Mouse (Mus musculus) right cerebral cortex, postnatal 14 days (tissue): ENCODE measurements around the gene Hmgcl.
A peak's percentile ranks its signal among the peaks of the same experiment; 100 is the strongest.
"Not testable (repeated sequence)": the region's sequence is repeated elsewhere in the genome, so short reads cannot be mapped to it uniquely, and the experiment has no call there.

Experiments
- DNase-seq: peaks from one replicate; pipeline ENCODE4 v3.0.0; 2022

The Hmgcl gene

DNA sequence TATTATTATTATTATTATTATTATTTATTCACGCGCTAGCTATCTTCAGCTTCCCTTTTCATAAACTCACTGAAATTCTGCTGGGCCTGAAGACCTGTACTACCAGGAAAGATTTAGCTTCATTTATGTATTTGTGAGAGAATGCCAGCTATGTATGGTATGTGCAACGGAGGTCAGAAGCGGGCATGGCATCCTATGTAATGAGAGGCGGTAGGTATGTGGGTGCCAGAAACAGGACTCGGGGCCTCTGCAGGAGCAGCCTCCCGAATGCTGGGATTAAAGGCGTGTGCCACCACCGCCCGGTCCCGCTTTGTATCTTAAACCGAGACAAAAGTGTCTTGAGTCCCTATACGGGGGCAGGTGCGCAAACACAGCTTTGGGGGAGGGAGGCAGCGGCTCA is 16.7 kb downstream of the Hmgcl start:
- DNase-seq = no peak

DNA sequence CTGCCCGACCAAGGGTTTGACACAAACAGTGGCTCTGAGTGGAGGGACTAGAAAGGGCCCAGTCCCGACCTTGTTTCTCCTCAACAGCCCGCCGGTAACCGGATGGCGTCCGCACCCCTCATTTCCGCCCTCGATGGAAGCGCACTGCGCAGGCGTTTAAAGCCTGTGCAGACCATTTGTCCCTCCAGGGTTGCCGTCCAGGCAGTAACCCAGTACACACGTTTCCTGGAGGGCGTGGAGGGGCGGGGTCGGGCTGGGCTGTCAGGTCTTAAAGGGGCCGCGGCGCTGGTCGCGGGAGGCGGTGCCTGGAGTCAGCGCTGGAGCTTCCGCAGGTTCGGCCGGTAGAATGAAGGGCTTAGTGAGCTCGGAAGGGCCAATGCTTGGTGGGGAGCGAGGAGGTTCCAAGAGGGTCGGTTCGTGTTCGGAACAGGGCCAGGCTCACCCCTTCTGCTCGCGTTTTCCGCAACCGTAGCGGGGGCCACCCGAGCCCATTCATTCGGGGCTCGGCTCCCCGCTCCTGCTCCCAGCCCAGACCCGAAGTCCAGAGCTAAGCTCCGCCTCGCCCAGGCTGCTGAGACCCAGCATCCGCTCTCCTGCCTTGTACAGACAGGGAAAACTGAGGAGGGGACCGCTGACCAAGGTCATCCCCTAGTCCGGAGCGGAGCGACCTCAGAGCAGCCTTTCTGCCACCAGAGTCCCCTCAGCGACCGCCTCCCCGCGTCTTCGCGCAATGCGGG is 17.4 kb downstream of the Hmgcl start, which contains the start of gene Gale:
TSS of gene Gale (plus strand) at position 271 of the 737 bp plus-strand sequence.
- DNase-seq = peak; percentile 91

DNA sequence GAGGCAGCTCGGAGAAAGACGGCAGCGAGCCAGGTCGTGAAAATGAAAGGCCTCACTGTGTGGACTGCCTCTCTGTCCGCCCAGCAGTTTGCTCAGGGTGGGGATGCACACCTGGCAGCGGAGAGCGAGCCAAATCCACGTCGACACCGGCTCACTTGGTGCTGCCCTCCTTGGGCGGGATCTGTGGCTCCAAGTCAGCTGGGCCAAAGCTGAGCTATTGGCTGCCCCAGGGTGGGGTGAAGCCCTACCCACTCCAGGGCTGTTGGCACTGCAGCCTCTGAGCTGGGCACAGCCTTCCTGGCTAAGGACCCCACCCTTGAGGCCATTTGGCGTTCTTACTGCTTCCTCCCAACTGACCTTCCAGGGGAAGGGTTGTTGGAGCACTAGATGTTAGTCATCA is 18.2 kb downstream of the Hmgcl start:
- DNase-seq = peak; percentile 54

DNA sequence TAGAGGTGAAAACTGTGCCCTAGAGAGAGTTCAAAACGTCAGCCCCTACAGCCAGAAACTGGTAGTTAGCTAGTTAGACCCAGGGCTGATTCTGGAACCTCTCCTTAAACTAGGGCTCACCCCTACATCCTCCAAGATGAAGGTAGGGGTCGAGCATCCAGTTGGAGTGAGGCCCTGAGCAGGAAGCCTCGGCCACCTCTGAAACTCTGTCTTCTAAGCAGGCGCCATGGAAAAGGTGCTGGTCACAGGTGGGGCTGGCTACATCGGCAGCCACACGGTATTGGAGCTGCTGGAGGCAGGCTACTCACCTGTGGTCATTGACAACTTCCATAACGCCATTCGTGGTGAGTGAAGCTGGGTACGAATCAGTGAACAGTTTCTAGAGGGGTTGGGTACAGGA is 18.9 kb downstream of the Hmgcl start:
- no peak for DNase-seq

DNA sequence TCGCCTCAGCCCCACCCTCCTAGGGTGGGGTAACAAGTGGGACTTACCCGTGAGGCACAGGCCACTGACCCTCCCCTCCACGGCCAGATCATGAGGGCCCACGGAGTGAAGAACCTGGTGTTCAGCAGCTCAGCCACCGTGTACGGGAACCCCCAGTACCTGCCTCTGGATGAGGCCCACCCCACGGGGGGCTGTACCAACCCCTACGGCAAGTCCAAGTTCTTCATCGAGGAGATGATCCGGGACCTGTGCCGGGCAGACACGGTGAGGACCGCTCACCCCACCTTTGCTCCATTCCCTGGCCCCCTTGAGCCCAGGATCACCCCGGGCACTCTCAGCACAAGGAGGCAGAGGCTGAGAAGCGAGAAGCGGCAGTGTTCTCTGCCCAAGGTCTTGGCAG is 20.0 kb downstream of the Hmgcl start:
- no peak for DNase-seq

DNA sequence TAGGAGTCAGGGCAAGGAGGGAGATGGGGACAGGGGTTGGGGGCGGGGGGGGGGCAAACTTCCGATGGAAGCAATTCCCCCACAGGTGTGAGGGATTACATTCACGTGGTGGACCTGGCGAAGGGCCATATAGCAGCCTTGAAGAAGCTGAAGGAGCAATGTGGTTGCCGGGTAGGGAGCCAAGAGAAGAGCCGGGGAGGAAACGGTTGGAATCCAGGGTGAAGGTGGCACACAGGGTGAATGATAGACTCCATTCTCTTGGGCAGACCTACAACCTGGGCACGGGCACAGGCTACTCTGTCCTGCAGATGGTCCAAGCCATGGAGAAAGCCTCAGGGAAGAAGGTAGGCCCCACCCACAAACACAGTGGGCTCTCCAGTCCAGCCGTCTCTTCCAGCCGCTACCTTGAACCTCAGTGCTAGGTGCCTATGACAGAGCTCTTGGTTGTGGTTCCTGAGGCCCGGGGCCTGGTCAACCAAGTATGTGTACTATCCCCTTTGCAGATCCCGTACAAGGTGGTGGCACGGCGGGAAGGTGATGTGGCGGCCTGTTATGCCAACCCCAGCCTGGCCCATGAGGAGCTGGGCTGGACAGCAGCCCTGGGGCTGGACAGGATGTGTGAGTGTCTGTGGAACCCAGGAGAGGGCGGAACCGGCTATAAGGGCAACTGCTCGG is 21.0 kb downstream of the Hmgcl start:
- DNase-seq = no peak

DNA sequence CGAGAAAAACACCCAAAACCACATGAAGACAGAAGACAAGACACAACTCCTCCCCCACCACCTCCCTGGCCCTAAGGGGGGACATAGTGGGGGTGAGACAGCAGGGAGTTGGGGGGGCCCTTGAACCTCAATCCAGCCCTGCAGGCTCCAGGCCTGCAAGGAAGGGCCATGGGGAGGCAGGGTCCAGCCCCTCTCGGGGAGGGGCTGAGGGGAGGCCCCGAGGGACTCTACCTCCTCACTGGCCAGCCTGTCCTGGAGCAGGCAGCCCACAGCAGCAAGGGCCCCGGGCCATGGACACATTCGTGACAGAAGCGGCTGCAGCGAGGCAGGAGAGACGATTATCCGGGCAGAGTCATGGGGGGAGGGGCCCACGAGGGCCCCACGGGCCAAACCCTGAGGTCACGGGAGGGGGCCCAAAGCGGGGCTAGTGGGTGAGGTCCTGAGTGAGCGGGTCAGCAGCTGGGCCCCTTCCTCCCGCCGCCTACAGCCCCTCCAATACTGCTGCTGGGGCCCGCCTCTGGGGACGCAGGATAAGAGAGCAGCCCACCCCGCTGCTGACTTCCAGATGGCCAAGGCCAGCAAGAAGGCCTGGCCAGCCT is 22.1 kb downstream of the Hmgcl start:
- DNase-seq = no peak

DNA sequence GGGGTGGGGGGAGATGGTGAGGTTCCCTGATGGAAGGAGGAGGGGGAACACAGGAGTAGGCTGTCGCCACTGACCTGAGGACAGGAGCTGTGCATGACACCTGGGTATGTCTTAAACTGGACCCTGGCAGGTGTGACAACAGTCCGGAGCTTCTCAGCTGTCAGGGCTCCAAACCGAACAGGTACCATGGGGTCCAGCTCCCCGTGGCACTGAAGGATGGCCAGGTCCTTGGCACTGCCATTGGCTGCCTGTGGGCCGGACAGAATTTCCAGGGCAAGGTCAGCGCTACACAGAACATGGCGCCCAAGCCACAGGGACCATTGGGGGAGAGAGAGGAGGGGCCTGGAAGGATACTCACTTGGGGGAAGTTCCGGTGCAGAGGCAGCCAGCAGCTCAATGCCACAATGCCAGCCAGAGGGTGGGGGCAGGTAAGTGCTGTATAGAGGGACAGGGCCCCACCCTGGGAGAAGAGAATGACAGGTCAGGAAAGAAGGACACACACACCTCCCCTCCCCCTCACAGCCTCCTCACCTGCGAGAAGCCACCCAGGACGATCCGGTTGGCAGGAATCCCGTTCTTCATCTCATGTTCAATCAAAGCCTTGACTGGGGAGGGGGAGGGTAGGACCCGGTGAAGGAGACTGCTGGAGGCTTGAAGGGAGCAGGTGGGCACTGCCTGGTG is 23.0 kb downstream of the Hmgcl start:
- DNase-seq = no peak

DNA sequence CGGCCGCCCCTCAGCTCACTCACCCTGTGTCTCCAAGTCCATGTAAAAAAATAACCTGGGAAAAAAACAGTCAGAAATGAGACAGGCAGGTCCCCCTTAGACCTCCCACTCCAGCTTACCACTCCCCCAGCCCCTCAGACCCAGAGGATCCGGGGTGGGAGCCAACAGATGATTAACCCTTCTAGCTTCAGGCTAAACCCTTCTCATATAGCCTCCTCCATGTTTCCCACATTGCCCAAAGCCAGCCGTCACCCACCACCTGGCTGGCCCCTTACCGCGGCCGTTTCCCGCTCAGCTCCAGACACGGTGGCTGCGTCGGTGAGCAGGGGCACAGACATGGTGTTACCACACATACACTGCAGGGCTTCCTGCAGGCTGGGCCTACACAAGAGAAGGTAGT is 24.3 kb downstream of the Hmgcl start:
- DNase-seq = no peak

DNA sequence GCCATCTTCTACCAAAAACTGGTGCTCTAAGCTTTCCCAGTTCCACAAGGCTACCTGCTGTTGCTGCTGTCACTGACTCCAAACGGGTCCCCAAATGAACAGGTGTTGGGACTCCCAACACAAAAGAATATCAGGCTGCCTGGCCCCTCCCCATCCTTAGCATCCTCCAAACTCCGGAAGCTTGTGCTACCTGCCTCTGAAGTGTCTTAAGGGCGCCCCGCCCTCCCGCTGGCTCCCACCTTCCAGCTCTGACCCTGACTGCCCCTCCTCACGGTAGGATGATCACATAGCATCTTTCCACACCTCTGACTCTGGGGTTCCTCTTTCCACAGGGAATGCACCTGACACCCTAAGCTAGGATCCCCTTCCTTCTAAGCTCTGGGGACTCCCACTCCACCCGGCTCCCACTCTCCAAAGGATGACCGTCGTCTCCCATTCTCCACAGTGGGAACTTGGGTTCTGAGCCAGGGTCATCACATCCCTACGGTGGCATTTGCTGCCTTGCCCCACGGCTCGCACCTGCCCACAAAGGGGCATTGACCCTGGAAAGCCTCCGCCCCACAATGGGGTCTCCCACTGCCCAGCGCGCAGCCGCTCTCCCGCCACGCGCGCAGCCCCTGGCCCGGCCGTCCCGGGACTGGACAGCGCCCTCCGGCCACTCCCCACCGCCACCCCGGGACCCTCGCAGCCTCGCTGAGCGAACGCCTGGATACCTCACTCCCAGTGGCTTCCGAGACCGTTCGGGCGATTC is 25.7 kb downstream of the Hmgcl start:
- DNase-seq = no peak

DNA sequence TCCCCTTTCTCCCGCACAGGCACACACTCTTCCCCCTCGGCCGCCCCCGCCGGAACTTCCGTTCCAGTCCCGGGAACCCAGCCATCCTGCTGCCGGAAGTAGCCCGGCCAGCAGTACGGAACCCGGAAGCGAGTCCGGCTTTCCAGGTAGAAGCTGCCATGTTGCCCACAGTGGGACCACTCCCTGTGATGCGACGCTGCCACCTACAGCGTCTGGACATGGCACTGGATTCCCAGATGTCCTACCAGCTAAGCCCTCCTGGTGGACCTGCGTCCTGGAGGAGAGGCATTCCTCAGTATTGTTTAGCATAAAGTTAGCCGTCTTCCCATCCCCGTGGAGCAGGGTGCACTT is 26.3 kb downstream of the Hmgcl start, which contains the start of gene Lypla2:
TSS of gene Lypla2 (minus strand) at position 71 of the 351 bp plus-strand sequence.
- peak; percentile 90 for DNase-seq

DNA sequence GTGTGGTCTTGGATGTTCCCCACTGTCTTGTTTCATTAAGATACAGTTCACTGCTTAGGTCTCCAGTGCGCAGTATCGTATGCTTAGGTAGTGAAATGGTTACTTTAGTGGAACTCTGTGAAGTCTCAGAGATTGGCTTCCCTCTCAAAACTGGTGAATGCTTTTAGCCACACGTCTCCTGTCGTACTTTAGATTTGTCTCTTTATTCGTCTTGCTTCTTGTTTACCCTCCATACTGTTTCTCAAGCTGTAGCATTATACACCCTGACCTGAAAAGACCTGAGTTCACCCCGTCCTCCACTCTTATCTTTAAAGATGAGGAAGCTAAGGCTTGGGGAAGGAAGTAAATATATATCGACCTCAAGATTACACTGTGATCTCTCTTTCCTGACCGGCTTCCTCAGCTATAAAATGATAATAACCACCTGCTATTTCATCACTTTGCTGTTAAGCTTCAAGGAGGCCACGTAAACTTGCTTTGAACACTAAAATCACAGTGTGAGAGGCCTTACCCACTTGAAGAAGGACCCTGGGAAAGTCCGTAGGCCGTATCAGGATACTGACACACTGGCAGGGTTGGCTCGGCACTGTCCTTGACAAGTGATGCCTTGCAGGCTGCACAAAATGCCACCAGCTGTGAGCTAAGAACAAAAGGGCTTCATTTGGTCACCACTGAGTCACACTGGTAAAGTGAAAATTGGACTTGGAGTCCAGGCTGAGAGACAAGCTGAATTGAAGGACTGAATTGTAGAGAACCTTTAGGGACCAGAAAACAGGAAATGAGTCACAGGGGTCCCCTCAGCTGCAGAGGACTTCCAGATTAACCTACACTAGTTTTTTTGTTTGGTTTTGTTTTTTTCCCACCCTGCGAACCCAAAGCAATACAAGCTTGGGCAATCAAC is 26.9 kb downstream of the Hmgcl start:
- DNase-seq = no peak

DNA sequence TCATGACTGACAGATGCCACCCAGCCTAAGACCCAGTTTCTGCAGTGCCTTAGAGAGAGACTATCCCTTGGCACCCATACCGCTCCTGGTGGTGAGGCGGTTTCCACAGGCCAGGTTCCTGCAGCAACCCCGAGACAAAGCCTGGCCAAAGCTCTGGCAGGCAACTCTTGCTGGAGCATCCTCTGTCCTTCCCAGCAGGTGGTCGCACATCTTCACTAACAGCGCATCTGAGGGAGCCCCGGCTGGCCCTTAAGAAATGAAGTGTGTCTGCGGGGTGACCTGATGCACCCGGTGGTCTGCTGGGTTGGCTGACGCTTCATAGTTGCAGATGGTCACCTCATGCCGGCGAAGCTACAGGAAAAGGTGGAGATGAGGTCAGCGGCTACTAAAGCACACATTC is 29.9 kb downstream of the Hmgcl start:
- DNase-seq = no peak

DNA sequence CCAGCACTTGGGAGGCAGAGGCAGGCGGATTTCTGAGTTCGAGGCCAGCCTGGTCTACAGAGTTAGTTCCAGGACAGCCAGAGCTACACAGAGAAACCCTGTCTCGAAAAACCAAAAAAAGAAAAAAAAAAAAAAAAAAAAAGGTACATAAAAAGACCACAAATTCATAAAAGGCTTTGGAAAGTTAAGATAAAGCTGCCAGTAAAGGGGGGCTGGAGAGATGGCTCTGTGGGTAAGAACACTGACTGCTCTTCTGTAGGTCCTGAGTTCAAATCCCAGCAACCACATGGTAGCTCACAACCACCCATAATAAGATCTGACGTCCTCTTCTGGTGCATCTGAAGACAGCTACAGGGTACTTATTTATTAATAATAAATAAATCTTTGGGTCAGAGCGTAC is 34.0 kb downstream of the Hmgcl start:
- not testable (repeated sequence) for DNase-seq

DNA sequence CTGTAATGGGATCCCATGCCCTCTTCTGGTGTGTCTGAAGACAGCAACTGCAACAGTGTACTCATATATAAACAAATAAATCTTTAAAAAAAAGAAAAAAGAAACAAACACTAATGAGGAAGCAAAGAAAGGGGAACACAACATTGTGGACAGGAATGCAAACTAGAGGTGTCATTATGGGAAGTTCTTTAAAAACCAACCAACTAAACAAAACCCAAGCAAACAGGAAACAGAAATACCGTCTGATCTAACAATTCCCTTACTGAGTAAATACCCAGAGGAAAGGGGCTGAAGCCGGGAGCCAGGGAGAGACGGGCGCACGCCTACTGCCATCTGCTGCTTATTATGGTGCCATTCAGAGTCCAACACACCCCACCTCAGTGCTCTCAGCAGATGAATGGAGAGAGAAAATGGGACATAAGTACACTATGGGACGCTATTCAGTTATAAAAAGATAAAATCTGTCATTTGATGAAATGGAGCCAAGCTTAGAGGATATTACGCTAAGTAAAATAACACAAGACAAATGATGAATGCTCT is 35.3 kb downstream of the Hmgcl start:
- DNase-seq = peak; percentile 51

DNA sequence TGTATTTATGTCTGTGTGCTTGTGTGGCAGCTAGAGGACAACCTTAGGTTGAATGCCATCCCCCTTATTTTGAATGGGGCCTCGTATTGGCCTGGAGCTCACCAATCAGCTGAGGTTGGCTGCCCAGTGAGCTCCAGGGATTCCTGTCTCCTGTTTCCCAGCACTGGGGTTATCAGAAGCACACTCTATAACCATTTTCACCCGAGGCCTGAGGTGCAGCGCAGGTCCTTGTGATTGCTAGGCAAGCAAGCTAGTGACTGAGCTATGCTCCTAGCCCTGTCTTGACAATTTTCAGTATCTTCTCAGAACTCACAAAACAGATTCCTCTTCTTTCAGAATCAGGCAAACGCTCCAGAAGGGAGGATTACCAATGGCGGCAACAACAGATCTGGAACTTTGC is 38.3 kb downstream of the Hmgcl start:
- DNase-seq = no peak

DNA sequence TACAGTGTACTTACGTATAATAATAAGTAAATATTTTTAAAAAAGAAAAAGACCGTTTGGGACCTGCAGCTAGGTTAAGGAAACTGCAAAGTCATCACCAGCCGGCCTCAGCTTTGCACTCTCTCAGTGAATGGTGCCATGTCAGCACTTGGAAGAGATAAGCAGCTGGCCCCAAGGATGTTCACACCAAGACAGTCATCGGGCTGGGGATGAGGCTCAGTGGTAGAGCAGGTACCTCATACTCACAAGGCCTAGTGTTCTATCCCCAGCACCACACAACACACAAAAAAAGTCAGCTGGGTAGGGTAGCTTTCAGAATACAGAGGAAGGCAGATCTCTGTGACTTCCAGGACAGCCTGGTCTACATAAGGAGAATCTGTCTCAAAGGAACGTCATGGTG is 38.9 kb downstream of the Hmgcl start:
- no peak for DNase-seq

DNA sequence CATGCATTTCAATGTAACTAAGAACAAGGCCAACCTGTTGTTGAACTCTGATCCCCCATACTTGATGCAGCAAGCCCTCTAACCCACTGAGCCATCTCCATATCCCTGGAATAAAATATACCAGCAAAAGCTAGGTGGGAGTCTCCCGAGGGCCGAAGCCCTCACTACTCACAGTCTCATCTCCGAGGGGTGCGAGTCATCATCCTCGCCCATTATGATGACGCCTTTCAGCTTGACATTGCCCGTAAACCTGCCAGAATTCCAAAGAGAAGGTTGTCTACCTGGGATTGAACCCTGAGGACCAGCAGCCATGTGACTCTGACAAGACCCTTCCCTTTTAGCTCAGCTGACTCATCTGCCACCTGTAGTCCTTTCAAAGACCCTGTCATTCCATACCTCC is 39.5 kb downstream of the Hmgcl start:
- no peak for DNase-seq

DNA sequence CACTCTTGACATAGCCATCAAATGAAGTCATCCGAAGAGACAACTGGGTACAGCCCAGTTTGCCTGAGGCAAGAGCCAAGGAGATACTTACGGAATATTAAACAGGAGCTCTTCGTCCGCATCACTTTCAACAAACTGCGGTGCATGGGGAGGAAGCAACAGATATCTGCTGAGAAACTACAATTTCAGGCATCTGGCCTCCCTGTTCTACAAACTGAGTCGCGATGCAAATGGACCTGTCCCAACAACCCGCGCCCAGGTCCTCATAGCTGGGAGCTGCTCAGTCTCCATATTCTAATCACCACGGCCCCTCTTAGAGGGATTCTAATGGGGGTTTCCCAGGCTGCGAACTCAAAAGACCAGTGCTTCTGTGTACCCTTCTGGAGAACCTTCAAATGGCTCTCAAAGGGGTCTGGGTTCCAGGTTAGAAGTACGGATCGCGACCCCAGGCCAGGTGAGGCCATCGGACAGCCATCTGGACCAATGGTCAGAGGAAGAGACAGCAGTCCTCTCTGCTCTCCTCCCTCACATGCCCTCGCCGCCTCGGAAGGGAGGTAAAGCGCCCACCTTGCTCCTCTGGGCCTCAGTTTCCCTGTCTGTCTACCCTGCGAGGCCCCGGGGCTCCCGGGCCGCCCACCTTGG is 40.2 kb downstream of the Hmgcl start:
- DNase-seq = no peak

DNA sequence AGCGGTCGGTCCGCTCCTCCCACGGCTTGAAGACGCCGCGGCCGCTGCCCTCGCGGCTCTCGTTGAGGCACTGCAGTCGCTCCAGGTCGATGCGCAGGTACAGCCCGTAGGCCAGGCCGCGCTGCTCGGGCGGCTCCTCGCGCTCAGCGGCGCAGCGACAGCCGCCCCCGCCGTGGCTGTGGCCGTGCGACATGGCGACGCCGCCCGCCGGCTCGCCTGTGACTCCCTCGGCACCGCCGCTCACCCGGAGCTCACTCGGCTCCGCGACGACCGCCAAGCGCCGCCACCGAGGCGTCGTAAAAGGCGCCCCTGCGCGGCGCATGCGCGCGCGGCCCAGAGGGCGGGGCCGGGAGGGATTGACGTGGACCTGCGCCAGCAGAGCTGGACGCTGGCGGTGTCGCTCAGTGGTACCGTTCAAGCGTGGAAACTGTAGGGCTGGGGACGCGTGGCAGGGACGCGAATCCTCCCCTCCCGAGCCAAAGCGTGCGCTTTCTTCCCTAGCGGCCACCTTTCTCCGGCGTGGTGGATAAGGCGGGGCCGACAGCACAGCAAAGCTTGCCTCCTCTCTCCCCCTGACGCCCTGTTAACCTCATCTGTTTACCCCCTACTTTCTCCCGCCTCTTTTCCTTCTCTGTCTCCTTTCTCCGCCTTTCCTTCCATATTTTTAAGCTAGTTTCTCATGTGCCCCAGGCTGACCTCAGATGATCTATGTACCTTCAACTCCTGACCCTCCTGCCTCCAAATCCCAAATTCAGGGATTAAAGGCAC is 40.9 kb downstream of the Hmgcl start, which contains the start of gene Pithd1:
TSS of gene Pithd1 (minus strand) at position 322 of the 768 bp plus-strand sequence.
- DNase-seq = peak; percentile 91
